In genomic region chr13:73735928-73736327, GRCm38 (mm10) we compare ENCODE assay signal across 2 mouse cellular contexts.
TF ChIP-seq lines count a peak whose summit lies in the region.

No protein-coding gene starts in this region.

TF ChIP-seq in CH12.LX, 34 proteins besides CTCF, POLR2A, EP300 and RAD21 (continued from another document):
- TF ChIP-seq MAFK (IDR thresholded peaks at IDR 0.05; ENCODE audit: insufficient replicate concordance, low read length), result 0 out of 2 replicates have a peak, but pooled peaks have one; percentile 18
TF ChIP-seq in CH12.LX: peak in this region for 1.

TF ChIP-seq in ES-E14, 5 proteins besides CTCF, POLR2A, EP300 and RAD21:
- peak; percentile 69 for TF ChIP-seq MAFK (IDR thresholded peaks at IDR 0.05; ENCODE audit: insufficient read depth, low read depth, low read length)
- TF ChIP-seq CHD2 (IDR thresholded peaks at IDR 0.05; ENCODE audit: low read depth, low read length), result no peak
